Mouse (Mus musculus) bone marrow, adult 2 months (tissue): ENCODE data around the gene 3300002I08Rik.

Source experiments
- CTCF ChIP-seq: fragments of 200-500 bp; IDR thresholded peaks from 2 replicates; pipeline ENCODE4 v1.5.1; 2011; ENCODE audit warnings: low read length, control low read depth; ENCODE audit not compliant: control insufficient read depth, insufficient read depth
- POLR2A ChIP-seq: fragments of 200-500 bp; IDR thresholded peaks from 2 replicates; pipeline ENCODE4 v1.6.1; 2011; ENCODE audit warnings: low read depth, mild to moderate bottlenecking, control low read depth, low read length, borderline replicate concordance; ENCODE audit not compliant: control insufficient read depth

DNA sequence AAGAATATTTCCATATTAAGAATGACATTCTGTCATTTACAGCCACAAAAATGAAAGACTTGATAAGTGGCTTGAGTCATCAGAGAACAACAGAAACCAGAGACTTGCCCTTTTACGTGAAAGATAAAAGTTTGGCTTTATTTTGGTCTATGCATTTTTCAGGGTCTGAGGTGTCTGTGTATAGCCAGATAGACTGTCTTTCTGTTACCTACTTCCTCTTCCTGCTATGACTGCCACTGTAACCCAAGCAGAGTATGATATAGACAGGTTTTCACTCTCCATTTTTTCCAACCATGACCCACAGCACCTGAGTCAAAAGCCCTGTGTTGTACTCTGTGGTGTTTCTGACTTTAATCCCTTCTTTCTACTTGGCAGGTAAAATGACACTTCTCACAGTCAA is 27.6 kb upstream of the 3300002I08Rik start:
- TF ChIP-seq CTCF (no peak), POLR2A (no peak)
